Mouse (Mus musculus) erythroblast, embryonic 14.5 days (primary cell): ENCODE data around the gene Ptprn2.

ENCODE experiments used
- GATA1 ChIP-seq: IDR thresholded peaks from 2 replicates; pipeline ENCODE4 v1.6.1; 2012; ENCODE audit warnings: low read length, inconsistent platforms, mixed read lengths
- TAL1 ChIP-seq: IDR thresholded peaks from 3 replicates; pipeline ENCODE4 v1.6.1; 2012; ENCODE audit warnings: low read length, inconsistent platforms, mixed read lengths

GRCm38 (mm10) chr12:117236020-117236734 is 750.7 kb downstream of the Ptprn2 start:
- TF ChIP-seq TAL1 = no peak
- TF ChIP-seq GATA1 = no peak
